Mouse (Mus musculus): Measurements from ENCODE around the gene Skap2. TPM values are rescaled to one million over a fixed set of nuclear protein-coding genes. Genes with fewer than 3 reads are reported as not detected.
A peak's percentile ranks its signal among the peaks of the same experiment; 100 is the strongest.

Gene Skap2
- polyA plus RNA-seq, 1 experiment from 2014 or later = 14.8 TPM

DNA sequence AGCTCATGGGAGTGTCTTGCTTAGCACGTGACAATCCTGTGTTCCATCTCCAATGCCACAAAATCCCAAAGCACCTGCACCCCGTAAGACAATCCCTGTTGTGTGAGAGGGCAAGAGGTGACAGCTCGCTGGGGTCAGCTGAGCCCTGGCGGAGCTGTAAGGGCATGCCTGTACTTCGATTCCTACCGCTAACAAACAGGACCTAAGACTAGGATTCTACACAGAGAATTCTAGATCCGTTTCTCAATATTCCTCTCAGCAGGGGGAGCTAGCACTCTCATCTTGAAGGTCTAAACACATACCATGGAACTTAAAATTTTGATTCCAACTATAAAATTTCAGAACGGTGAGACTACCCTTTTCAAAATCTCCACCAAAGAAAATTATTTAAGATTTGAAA, 9.7 kb downstream of the Skap2 start:
- Histone ChIP-seq H3K9ac (no peak overlapping the region), H3K4me3 (no peak overlapping the region), H3K36me3 (no peaks in the 10 kb centered on the region), H3K4me2 (replicated peaks) (peak overlapping the region; percentile 21; the same call in 1 of the 2 replicates), H3K4me1 (peaks cover 16% of the 10 kb centered on the region), H3K27ac (no peak overlapping the region), H3K9me3 (no peaks in the 10 kb centered on the region), H3K27me3 (peaks cover 54% of the 10 kb centered on the region)
- 22% methylated on average over 8 of the region's 8 CpGs for WGBS
- no peak for ATAC-seq (ENCODE audit: low FRiP score, low read depth)

DNA sequence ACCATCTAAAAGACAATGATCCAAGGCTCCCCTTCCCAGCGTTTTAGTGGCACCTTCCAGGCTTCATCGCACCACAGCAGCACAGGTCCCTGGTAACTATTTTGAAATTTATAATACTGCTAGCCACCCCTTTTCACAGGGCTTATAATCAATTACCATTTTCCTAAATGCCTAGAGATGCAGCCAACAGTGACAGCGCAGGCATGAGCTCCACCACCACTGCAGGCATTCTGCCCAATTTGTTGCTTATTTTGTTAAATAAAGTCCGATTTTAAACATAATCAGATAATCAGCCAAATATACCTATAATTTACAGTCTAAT, 13.2 kb downstream of the Skap2 start:
- Histone ChIP-seq H3K27me3 (peaks cover 23% of the 10 kb centered on the region), H3K4me1 (peaks cover 5% of the 10 kb centered on the region; the same call in 1 of the 2 replicates), H3K9ac (no peak overlapping the region), H3K4me3 (no peak overlapping the region), H3K36me3 (no peaks in the 10 kb centered on the region), H3K4me2 (replicated peaks) (no peak overlapping the region), H3K9me3 (no peaks in the 10 kb centered on the region), H3K27ac (no peak overlapping the region)
- no peak for ATAC-seq (ENCODE audit: low FRiP score, low read depth)
- WGBS = 68% methylated on average over 4 of the region's 4 CpGs

DNA sequence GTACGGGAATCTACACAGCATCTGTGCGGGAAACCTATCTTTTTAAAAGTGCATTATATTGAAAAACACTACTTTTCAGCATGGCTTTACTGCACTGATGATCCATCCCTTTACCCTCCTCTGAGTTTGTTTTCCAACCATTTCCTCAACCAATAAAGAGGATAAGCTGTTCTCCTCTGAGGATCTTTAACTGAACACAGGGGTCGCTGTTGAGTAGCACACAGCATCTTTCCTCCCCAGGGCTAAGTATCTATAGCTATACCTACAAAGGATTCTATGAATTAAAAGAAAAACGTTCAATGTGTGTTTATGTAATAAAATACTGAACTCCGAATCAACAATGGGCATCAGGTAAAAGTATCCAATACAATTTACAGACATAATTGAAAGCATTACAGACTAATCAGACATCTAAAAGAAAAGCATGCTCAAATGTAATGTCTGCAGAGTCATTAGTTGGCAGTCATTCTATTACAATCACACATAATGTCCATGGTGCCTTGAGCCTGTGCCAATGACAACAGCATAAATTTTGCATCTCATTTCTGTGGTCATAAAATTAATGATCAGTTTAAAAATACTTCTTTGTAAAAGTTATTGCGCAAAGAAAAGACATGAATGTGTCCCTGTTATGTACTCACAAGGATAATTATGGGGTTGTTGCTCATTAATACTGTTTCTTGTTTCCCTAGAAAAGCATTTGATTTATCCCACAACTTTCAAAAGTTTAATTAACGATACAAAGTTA, 13.8 kb downstream of the Skap2 start:
- Histone ChIP-seq H3K4me2 (replicated peaks) (no peak overlapping the region), H3K36me3 (no peaks in the 10 kb centered on the region), H3K4me1 (peaks cover 5% of the 10 kb centered on the region; the same call in 1 of the 2 replicates), H3K27ac (no peak overlapping the region), H3K9ac (no peak overlapping the region), H3K9me3 (no peaks in the 10 kb centered on the region), H3K27me3 (peaks cover 18% of the 10 kb centered on the region), H3K4me3 (no peak overlapping the region)
- 46% methylated on average over 7 of the region's 7 CpGs for WGBS
- no peak for ATAC-seq (ENCODE audit: low FRiP score, low read depth)

DNA sequence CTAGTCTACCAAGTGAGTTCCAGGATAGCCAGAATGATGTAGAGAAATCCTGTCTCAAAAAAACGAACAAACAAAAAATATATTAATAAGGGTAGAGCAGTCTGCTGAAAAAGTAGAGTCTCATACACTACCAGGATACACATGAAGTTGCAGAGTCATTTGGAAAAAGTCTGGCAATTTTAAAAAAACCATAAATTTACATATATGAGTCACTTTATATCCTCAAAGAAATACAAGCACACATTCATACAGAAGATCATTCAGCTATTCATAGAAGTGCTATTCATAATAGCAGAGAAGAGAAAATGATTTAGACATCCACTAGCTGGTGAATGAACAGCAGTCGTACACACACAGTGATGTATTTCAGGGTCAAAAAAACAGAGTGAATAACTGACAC, 24.4 kb downstream of the Skap2 start:
- 75% methylated on average over 2 of the region's 2 CpGs for WGBS
- Histone ChIP-seq H3K27me3 (no peaks in the 10 kb centered on the region), H3K9me3 (no peaks in the 10 kb centered on the region), H3K9ac (no peak overlapping the region), H3K4me2 (replicated peaks) (no peak overlapping the region), H3K4me3 (no peak overlapping the region), H3K36me3 (no peaks in the 10 kb centered on the region), H3K4me1 (peaks cover 1% of the 10 kb centered on the region), H3K27ac (no peak overlapping the region)
- ATAC-seq (ENCODE audit: low FRiP score, low read depth) = no peak

DNA sequence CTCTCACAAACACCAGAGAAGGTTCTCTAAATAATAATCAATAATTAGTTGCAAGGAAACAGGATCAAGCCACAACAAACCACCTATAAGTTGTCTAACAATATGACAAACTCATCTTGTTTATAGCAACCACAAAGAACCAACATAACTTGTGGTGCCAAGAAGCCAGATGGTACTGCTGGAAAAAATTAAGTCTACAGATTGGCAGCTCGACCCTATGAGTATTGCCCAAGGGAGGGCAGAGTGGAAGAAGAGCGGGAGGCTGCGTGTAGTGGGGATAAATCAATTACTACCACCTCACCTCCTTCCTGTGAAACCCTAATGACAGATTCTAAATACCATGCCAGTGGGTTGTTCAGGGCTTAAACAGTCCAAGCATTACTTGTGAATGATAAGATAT, 34.7 kb downstream of the Skap2 start:
- H3K4me2 ChIP-seq (replicated peaks) = no peak overlapping the region
- H3K27me3 ChIP-seq = no peaks in the 10 kb centered on the region
- H3K9me3 ChIP-seq = no peaks in the 10 kb centered on the region
- H3K27ac ChIP-seq = no peak overlapping the region
- H3K9ac ChIP-seq = no peak overlapping the region
- no peak overlapping the region for H3K4me3 ChIP-seq
- WGBS = 58% methylated on average over 3 of the region's 3 CpGs
- H3K36me3 ChIP-seq = no peaks in the 10 kb centered on the region
- ATAC-seq (ENCODE audit: low FRiP score, low read depth) = no peak
- H3K4me1 ChIP-seq = no peaks in the 10 kb centered on the region

DNA sequence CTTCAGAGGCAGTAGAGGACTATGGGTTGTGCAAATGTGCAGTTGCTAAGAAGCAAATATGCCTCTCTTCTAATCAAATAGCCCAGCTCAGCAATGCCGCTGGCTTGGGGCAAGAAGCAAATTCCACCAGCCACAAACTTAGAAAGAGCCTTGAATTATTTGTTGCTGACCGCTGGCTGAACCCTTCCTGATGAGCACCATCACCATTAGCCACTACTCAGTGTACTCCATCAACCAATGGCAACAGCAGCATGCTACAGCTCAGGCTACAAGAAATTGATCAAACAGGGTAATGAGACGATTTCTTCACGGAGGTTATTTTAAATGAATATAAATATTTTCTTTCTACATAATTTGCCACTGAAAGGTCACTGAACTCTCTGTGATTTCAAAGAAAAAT, 36.6 kb downstream of the Skap2 start:
- H3K4me1 ChIP-seq = no peaks in the 10 kb centered on the region
- H3K36me3 ChIP-seq = no peaks in the 10 kb centered on the region
- no peak overlapping the region for H3K4me2 ChIP-seq (replicated peaks)
- no peaks in the 10 kb centered on the region for H3K27me3 ChIP-seq
- WGBS = 59% methylated on average over 4 of the region's 4 CpGs
- no peaks in the 10 kb centered on the region for H3K9me3 ChIP-seq
- H3K9ac ChIP-seq = no peak overlapping the region
- no peak for ATAC-seq (ENCODE audit: low FRiP score, low read depth)
- no peak overlapping the region for H3K4me3 ChIP-seq
- no peak overlapping the region for H3K27ac ChIP-seq

DNA sequence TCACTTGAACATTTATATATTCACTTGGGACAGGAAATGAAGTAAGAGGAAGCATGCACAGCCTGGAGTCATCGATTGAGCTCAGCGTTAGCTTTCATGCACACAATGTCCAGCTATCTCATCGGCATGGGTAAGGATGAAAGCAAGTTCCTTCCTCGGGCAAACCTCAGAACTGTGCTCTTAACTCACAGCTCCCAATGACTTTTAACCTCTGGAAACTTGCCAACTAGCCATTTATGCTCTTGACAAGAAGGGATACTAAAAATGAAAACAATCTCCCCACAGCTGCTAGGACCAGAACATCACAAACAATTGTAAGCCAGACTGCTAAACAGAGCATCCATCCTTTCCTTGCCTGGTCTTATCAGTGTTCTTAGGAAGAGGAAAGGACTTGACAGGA, 53.4 kb downstream of the Skap2 start:
- Histone ChIP-seq H3K9ac (no peak overlapping the region), H3K27ac (no peak overlapping the region), H3K4me1 (no peaks in the 10 kb centered on the region), H3K4me2 (replicated peaks) (no peak overlapping the region), H3K27me3 (no peaks in the 10 kb centered on the region), H3K4me3 (no peak overlapping the region), H3K36me3 (no peaks in the 10 kb centered on the region), H3K9me3 (no peaks in the 10 kb centered on the region)
- WGBS = 63% methylated on average over 4 of the region's 4 CpGs
- ATAC-seq (ENCODE audit: low FRiP score, low read depth) = no peak

DNA sequence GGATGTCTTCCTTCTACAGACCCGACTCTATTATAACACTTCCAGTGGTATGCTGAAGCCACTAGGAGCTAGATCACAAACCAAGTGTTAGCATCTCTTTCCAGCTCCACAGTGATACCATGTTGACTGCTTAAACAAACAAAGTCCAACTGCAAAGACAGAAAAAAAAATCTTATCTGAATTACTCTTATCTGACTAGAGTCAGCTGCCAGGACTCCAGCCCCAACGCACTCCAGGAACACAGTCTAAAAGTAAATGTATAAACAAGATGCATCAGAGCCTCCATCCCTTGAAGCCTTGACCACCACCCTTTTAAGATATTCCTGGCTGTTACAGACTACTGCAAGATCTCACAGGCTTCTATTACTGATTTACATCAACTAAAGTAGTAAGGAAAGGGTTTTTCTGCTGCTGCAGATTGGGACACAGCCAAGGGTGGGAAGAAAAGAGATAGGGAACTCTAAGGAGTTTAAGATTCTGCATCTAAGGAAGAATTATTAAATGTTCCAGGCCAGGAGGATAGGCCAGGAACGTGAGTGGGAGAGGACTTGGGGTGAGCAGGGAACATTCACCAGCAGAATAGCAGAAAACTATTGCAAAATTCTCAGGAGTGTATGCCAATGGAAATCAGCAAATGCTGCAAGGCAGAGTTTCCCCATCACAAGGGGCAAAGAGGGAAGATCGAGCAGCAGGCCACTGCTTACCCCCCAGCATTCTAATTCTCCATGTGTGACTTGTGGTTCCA, 56.1 kb downstream of the Skap2 start:
- Histone ChIP-seq H3K27me3 (no peaks in the 10 kb centered on the region), H3K4me1 (no peaks in the 10 kb centered on the region), H3K4me3 (no peak overlapping the region), H3K36me3 (no peaks in the 10 kb centered on the region), H3K9ac (no peak overlapping the region), H3K9me3 (no peaks in the 10 kb centered on the region), H3K4me2 (replicated peaks) (no peak overlapping the region), H3K27ac (no peak overlapping the region)
- ATAC-seq (ENCODE audit: low FRiP score, low read depth) = no peak
- 90% methylated on average over 4 of the region's 4 CpGs for whole genome bisulfite sequencing

DNA sequence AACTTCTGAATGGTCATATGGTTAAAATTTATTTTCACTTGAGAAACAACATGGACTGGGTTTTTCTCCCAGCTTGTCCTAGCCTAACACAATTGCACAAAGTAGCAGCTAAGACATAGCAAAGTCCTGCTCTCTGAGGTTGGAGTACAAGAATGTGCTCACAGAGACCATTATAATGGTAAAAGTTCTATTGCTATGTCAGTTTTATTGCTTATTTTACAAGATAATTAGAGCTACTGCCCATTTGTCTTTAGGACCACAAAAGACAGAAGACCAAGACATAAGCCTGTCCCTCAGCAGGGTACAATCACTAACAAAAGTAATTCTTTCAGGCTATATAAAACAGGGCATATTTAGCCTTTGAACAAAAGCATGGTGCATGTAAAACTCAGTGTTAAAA, 64.7 kb downstream of the Skap2 start:
- H3K4me1 ChIP-seq = no peaks in the 10 kb centered on the region
- no peak overlapping the region for H3K4me3 ChIP-seq
- no peaks in the 10 kb centered on the region for H3K9me3 ChIP-seq
- H3K9ac ChIP-seq = no peak overlapping the region
- no peak for ATAC-seq (ENCODE audit: low FRiP score, low read depth)
- no peaks in the 10 kb centered on the region for H3K36me3 ChIP-seq
- H3K27me3 ChIP-seq = no peaks in the 10 kb centered on the region
- no peak overlapping the region for H3K4me2 ChIP-seq (replicated peaks)
- H3K27ac ChIP-seq = no peak overlapping the region

DNA sequence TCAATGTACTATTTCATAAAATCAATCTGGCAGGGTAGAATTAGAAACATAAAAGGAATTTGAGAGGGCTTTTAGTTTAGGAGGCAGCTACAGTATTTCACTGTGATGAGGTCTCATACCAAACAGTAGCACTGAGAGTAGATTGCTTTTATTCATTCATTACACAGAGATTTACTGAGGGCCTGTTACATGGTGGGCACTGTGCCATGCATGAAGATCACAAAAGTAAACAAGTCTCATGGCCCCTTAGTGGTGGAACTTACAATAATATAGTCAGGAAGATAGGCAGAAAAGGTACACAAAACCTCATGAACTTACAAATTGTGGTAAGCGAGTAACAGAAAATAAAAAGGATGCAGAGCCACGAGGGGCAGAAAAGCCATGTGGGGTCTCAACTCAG, 67.4 kb downstream of the Skap2 start:
- H3K36me3 ChIP-seq = no peaks in the 10 kb centered on the region
- H3K4me1 ChIP-seq = no peaks in the 10 kb centered on the region
- H3K27me3 ChIP-seq = no peaks in the 10 kb centered on the region
- no peaks in the 10 kb centered on the region for H3K9me3 ChIP-seq
- no peak overlapping the region for H3K27ac ChIP-seq
- H3K9ac ChIP-seq = no peak overlapping the region
- ATAC-seq (ENCODE audit: low FRiP score, low read depth) = no peak
- no peak overlapping the region for H3K4me3 ChIP-seq
- 84% methylated on average over 2 of the region's 2 CpGs for WGBS
- no peak overlapping the region for H3K4me2 ChIP-seq (replicated peaks)

DNA sequence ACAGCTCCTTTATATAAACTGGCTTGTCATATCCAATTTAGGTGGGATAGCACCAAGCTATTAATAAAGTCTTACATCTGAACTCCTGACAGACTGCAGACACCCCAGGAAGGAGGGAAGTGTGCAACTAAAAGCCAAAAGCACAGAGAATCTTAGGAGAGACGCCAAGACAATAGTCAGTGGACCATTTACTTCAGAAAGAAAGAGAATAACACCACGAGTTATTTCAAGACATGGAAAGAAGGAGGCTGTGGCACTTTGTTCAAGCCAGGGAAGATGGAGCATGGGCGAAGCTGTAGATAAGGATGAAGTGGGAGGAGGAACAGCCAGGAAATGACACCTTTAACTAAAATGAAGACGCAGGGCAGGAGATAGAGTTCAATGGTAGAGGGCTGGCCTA, 78.4 kb downstream of the Skap2 start:
- ATAC-seq (ENCODE audit: low FRiP score, low read depth) = no peak
- H3K4me2 ChIP-seq (replicated peaks) = no peak overlapping the region
- no peak overlapping the region for H3K27ac ChIP-seq
- H3K4me3 ChIP-seq = no peak overlapping the region
- H3K4me1 ChIP-seq = peaks cover 7% of the 10 kb centered on the region
- peaks cover 6% of the 10 kb centered on the region; the same call in 1 of the 2 replicates for H3K27me3 ChIP-seq
- H3K36me3 ChIP-seq = no peaks in the 10 kb centered on the region
- no peaks in the 10 kb centered on the region for H3K9me3 ChIP-seq
- 71% methylated on average over 4 of the region's 4 CpGs for WGBS
- no peak overlapping the region for H3K9ac ChIP-seq

DNA sequence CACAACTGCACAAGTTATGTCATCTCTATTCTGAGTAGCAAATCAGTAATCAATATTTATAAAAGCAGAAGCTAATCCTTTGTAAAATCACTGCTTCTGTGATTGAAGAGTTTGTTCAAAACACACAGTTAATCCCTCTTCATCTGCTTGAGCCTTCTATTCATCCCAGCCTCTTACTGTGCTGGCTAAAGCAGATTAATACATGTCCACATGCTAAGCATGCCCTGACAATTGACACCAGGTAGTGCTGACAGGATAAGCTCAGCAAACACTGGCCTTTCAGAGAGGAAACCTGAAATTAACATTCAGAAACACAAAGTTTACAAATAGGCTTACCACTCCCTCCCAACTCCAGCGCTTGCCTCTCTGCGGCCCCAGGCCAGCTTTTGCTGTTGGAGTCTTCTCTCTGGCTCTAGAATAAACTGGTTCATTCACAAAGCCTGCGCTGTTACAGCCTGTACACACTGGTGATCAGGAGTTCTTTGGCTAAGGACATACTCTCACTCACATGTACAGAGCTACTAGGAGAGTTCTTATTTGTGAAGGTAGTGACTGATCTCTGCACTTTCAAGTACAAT, 79.2 kb downstream of the Skap2 start:
- no peaks in the 10 kb centered on the region for H3K9me3 ChIP-seq
- H3K9ac ChIP-seq = no peak overlapping the region
- ATAC-seq (ENCODE audit: low FRiP score, low read depth) = no peak
- peaks cover 7% of the 10 kb centered on the region for H3K4me1 ChIP-seq
- H3K36me3 ChIP-seq = no peaks in the 10 kb centered on the region
- WGBS = 42% methylated on average over 3 of the region's 3 CpGs
- no peak overlapping the region for H3K27ac ChIP-seq
- no peak overlapping the region for H3K4me3 ChIP-seq
- peaks cover 6% of the 10 kb centered on the region; the same call in 1 of the 2 replicates for H3K27me3 ChIP-seq
- no peak overlapping the region for H3K4me2 ChIP-seq (replicated peaks)

Measured in limb, embryonic 13.5 days (tissue).